Mouse (Mus musculus) bone marrow, adult 2 months (tissue): ENCODE measurements around the gene 4933417A18Rik.

Source experiments
- CTCF ChIP-seq: fragments of 200-500 bp; IDR thresholded peaks from 2 replicates; pipeline ENCODE4 v1.5.1; 2011; ENCODE audit warnings: low read length, control low read depth; ENCODE audit not compliant: control insufficient read depth, insufficient read depth
- POLR2A ChIP-seq: fragments of 200-500 bp; IDR thresholded peaks from 2 replicates; pipeline ENCODE4 v1.6.1; 2011; ENCODE audit warnings: low read depth, mild to moderate bottlenecking, control low read depth, low read length, borderline replicate concordance; ENCODE audit not compliant: control insufficient read depth

- TF ChIP-seq POLR2A: no peak
- TF ChIP-seq CTCF: no peak
Measured at GRCm38 (mm10) chr13:34973149-34973548, 48.9 kb downstream of the 4933417A18Rik start.
